22 mouse cellular contexts compared by ENCODE assay signal in genomic region chr9:28281571-28281970, GRCm38 (mm10).
A peak's percentile ranks its signal among the peaks of the same experiment; 100 is the strongest.
DNase-seq lines count a peak whose midpoint lies in the region; ATAC-seq and TF ChIP-seq lines count a peak whose summit lies in the region.
"Had no signal": no experiment of that assay in that cellular context is flagged by ENCODE, and none has a peak within 500 bp of the region (broad histone marks: within the 10 kb centered on the region; RNA-seq: fewer than 3 reads in every experiment).

No protein-coding gene starts in this region.

- H3K4me1 ChIP-seq in midbrain, embryonic 16.5 days (ENCODE audit: control insufficient read depth, insufficient read depth, low read length), result peaks cover 7% of the 10 kb centered on the region
- peaks cover 12% of the 10 kb centered on the region for H3K4me1 ChIP-seq in midbrain, embryonic 13.5 days (replicated peaks)
- H3K4me1 ChIP-seq: embryonic facial prominence, embryonic 13.5 days; forebrain, embryonic 12.5 days had no signal

- H3K36me3 ChIP-seq in midbrain, embryonic 16.5 days (ENCODE audit: control insufficient read depth, insufficient read depth, low read length), result no peaks in the 10 kb centered on the region
- H3K36me3 ChIP-seq in midbrain, embryonic 13.5 days, result no peaks in the 10 kb centered on the region
- H3K36me3 ChIP-seq: embryonic facial prominence, embryonic 13.5 days; forebrain, embryonic 12.5 days; heart, embryonic 15.5 days; hindbrain, embryonic 10.5 days had no signal

- H3K27me3 ChIP-seq in midbrain, embryonic 16.5 days (ENCODE audit: control insufficient read depth, insufficient read depth, low read depth, low read length), result no peaks in the 10 kb centered on the region
- no peaks in the 10 kb centered on the region for H3K27me3 ChIP-seq in midbrain, embryonic 13.5 days
- H3K27me3 ChIP-seq: CH12.LX; embryonic facial prominence, embryonic 13.5 days; forebrain, embryonic 12.5 days; heart, embryonic 15.5 days had no signal

- DNase-seq in gastrocnemius, adult 2 months, result no peak
- no peak for DNase-seq in gastrocnemius, postnatal 4 days (ENCODE audit: low spot score in 2 of 2)
- DNase-seq in layer of hippocampus, adult 2 months (ENCODE audit: low spot score in 2 of 2), result no peak
- no peak for DNase-seq in layer of hippocampus, postnatal 14 days (ENCODE audit: low spot score in 2 of 2)
- DNase-seq in urinary bladder, postnatal 4 days (ENCODE audit: low spot score in 2 of 2), result no peak
- DNase-seq: adrenal gland, postnatal 14 days; cerebellum, adult 18-20 months; cerebellum, adult 9-11 months; cerebellum, postnatal 36 days; gastrocnemius, postnatal 36 days had no signal

- no peaks in the 10 kb centered on the region for H3K9me3 ChIP-seq in midbrain, embryonic 16.5 days (replicated peaks; ENCODE audit: control insufficient read depth, low read length, poor library complexity, severe bottlenecking)
- no peaks in the 10 kb centered on the region for H3K9me3 ChIP-seq in midbrain, embryonic 13.5 days
- H3K9me3 ChIP-seq: embryonic facial prominence, embryonic 13.5 days; forebrain, embryonic 12.5 days; heart, embryonic 15.5 days; hindbrain, embryonic 10.5 days had no signal

- H3K27ac ChIP-seq in gastrocnemius, adult 2 months, result peak overlapping the region; percentile 58
- H3K27ac ChIP-seq in layer of hippocampus, adult 2 months, result peak overlapping the region; percentile 40; the same call in 1 of the 2 replicates
- 0 out of 2 replicates have a peak overlapping the region, but pooled peaks have one; percentile 5 for H3K27ac ChIP-seq in midbrain, embryonic 16.5 days (ENCODE audit: low read length)
- H3K27ac ChIP-seq in midbrain, embryonic 13.5 days, result no peak overlapping the region
- H3K27ac ChIP-seq: embryonic facial prominence, embryonic 13.5 days; forebrain, embryonic 12.5 days; heart, embryonic 15.5 days; hindbrain, embryonic 10.5 days; hindbrain, embryonic 14.5 days had no signal

- no peak overlapping the region for H3K9ac ChIP-seq in midbrain, embryonic 16.5 days (ENCODE audit: low read depth, low read length)
- H3K9ac ChIP-seq in midbrain, embryonic 13.5 days (replicated peaks), result no peak overlapping the region
- H3K9ac ChIP-seq: embryonic facial prominence, embryonic 13.5 days; forebrain, embryonic 12.5 days; heart, embryonic 15.5 days; hindbrain, embryonic 14.5 days had no signal

- intact Hi-C loops in gastrocnemius, adult 2 months (cut with DNase I), result no loop called here

- TF ChIP-seq CTCF in gastrocnemius, adult 2 months (IDR thresholded peaks at IDR 0.05), result no peak
- TF ChIP-seq CTCF in layer of hippocampus, adult 2 months (conservative IDR thresholded peaks at IDR 0.05), result no peak

- no peak for ATAC-seq in midbrain, embryonic 16.5 days
- ATAC-seq in midbrain, embryonic 13.5 days, result no peak
- ATAC-seq: activated CD4-positive, CD25-positive, alpha-beta regulatory T cell, adult 4 months; forebrain, embryonic 16.5 days; Patski had no signal

- no peak overlapping the region for H3K4me3 ChIP-seq in gastrocnemius, adult 2 months
- no peak overlapping the region for H3K4me3 ChIP-seq in layer of hippocampus, adult 2 months
- H3K4me3 ChIP-seq in midbrain, embryonic 16.5 days (ENCODE audit: low read depth, low read length), result no peak overlapping the region
- H3K4me3 ChIP-seq in midbrain, embryonic 13.5 days (replicated peaks), result no peak overlapping the region
- H3K4me3 ChIP-seq: embryonic facial prominence, embryonic 13.5 days; forebrain, embryonic 12.5 days; heart, embryonic 15.5 days; hindbrain, embryonic 10.5 days had no signal

- 56% methylated on average over 3 of the region's 3 CpGs for WGBS in midbrain, embryonic 16.5 days
- WGBS in midbrain, embryonic 13.5 days, result 79% methylated on average over 3 of the region's 3 CpGs

- no peak overlapping the region for H3K4me2 ChIP-seq in midbrain, embryonic 16.5 days (ENCODE audit: low read length)
- no peak overlapping the region for H3K4me2 ChIP-seq in midbrain, embryonic 13.5 days (replicated peaks)
- H3K4me2 ChIP-seq: embryonic facial prominence, embryonic 13.5 days; forebrain, embryonic 12.5 days; heart, embryonic 11.5 days; heart, embryonic 15.5 days; hindbrain, embryonic 14.5 days had no signal
